Mouse (Mus musculus) E14TG2a.4 (cell line): ENCODE data around the gene Olfr686.

Source experiments
- CTCF ChIP-seq: conservative IDR thresholded peaks from 2 replicates; pipeline ENCODE4 v1.5.1; 2014; ENCODE audit warnings: low read length
- NANOG ChIP-seq: IDR thresholded peaks from 2 replicates; pipeline ENCODE4 v1.6.1; 2014; ENCODE audit warnings: borderline replicate concordance, low read length, mixed read lengths
- POU5F1 ChIP-seq: IDR thresholded peaks from 2 replicates; pipeline ENCODE4 v1.6.1; 2014; ENCODE audit warnings: low read length, borderline replicate concordance

- no peak for TF ChIP-seq CTCF
- no peak for TF ChIP-seq NANOG
- TF ChIP-seq POU5F1: no peak
Measured at GRCm38 (mm10) chr7:105163553-105163952, 43.7 kb downstream of the Olfr686 start, which contains the start of gene Olfr684.
